Mouse (Mus musculus) intestine, postnatal 0 days (tissue): ENCODE measurements around the gene Skap1. TPM values are rescaled to one million over a fixed set of nuclear protein-coding genes. Genes with fewer than 3 reads are reported as not detected.

Source experiments
- ATAC-seq: fragments of 200-750 bp; cut with Nextera tagmentation; 2 replicates; pipeline ENCODE4 v1.8.0; 2017; ENCODE audit warnings: mild to moderate bottlenecking, moderate TSS enrichment, moderate library complexity
- H3K27ac ChIP-seq: fragments of 300-500 bp; sonication (generic); 2 replicates; pipeline ENCODE4 v1.5.1; 2014; ENCODE audit warnings: mild to moderate bottlenecking, low read depth, low read length, moderate library complexity
- H3K27me3 ChIP-seq: fragments of 300-500 bp; sonication (generic); replicated peaks from 2 replicates; pipeline ENCODE4 v1.6.1; 2014; ENCODE audit warnings: low read length, mixed read lengths; ENCODE audit not compliant: control insufficient read depth, insufficient read depth
- H3K36me3 ChIP-seq: fragments of 300-500 bp; sonication (generic); 2 replicates; pipeline ENCODE4 v1.6.1; 2014; ENCODE audit warnings: mild to moderate bottlenecking, moderate library complexity; ENCODE audit not compliant: control insufficient read depth, insufficient read depth
- H3K4me1 ChIP-seq: fragments of 300-500 bp; sonication (generic); replicated peaks from 2 replicates; pipeline ENCODE4 v1.6.1; 2014; ENCODE audit warnings: antibody characterized with exemption, low read length, mixed read lengths; ENCODE audit not compliant: control insufficient read depth, insufficient read depth
- H3K4me2 ChIP-seq: fragments of 300-500 bp; sonication (generic); replicated peaks from 2 replicates; pipeline ENCODE4 v1.6.1; 2014; ENCODE audit warnings: low read depth, mild to moderate bottlenecking, moderate library complexity
- H3K4me3 ChIP-seq: fragments of 300-500 bp; sonication (generic); 2 replicates; pipeline ENCODE4 v1.5.1; 2014; ENCODE audit warnings: low read depth, low read length
- H3K9ac ChIP-seq: fragments of 300-500 bp; sonication (generic); 2 replicates; pipeline ENCODE4 v1.6.1; 2014; ENCODE audit warnings: mild to moderate bottlenecking, low read depth, low read length
- H3K9me3 ChIP-seq: fragments of 300-500 bp; sonication (generic); 2 replicates; pipeline ENCODE4 v1.6.1; 2016; ENCODE audit warnings: mixed run types; ENCODE audit not compliant: control insufficient read depth
- CTCF ChIP-seq: sonication (generic); IDR thresholded peaks from 2 replicates; pipeline ENCODE4 v1.5.1; 2016; ENCODE audit warnings: low read depth, mild to moderate bottlenecking, control low read depth, antibody characterized with exemption, moderate library complexity
- WGBS: fragments of 180-500 bp; shearing (Covaris S2); extraction: QIAGEN DNeasy Blood & Tissue Kit; methylation state at CpG from one replicate; pipeline ENCODE4 v1.1.7; 2014; 5-methylcytosine and 5-hydroxymethylcytosine counted together
- polyA plus RNA-seq: library from polyadenylated mRNA; unstranded; fragments of >200 nt; fragmentation: Nextera tagmentation; extraction: Ambion mirVana; gene quantifications from 2 replicates; pipeline ENCODE4 v1.2.1, GENCODE M21; 2015

Skap1 gene
- polyA plus RNA-seq, 1 experiment from 2014 or later = 0.46 TPM

GRCm38 (mm10) chr11:96631521-96631920, 167.1 kb downstream of the Skap1 start:
- TF ChIP-seq CTCF = no peak
- no peaks in the 10 kb centered on the region; the same call in 1 of the 2 replicates for H3K4me1 ChIP-seq
- H3K4me2 ChIP-seq = no peak overlapping the region
- H3K36me3 ChIP-seq = no peaks in the 10 kb centered on the region
- 80% methylated on average over 3 of the region's 3 CpGs for WGBS
- H3K27me3 ChIP-seq = no peaks in the 10 kb centered on the region
- no peak overlapping the region for H3K27ac ChIP-seq
- H3K4me3 ChIP-seq = no peak overlapping the region
- no peak overlapping the region for H3K9ac ChIP-seq
- ATAC-seq = no peak
- no peaks in the 10 kb centered on the region for H3K9me3 ChIP-seq

GRCm38 (mm10) chr11:96637927-96638326, 173.5 kb downstream of the Skap1 start:
- peak; percentile 92 for ATAC-seq
- Histone ChIP-seq H3K27me3 (no peaks in the 10 kb centered on the region), H3K9me3 (no peaks in the 10 kb centered on the region), H3K4me2 (0 out of 2 replicates have a peak overlapping the region, but pooled peaks have one; percentile 1), H3K4me3 (no peak overlapping the region), H3K4me1 (peaks cover 8% of the 10 kb centered on the region; the same call in 1 of the 2 replicates), H3K27ac (peak overlapping the region; percentile 55; the same call in 1 of the 2 replicates), H3K9ac (no peak overlapping the region), H3K36me3 (no peaks in the 10 kb centered on the region)
- 16% methylated on average over 7 of the region's 7 CpGs for WGBS
- TF ChIP-seq CTCF = no peak

GRCm38 (mm10) chr11:96639805-96640204, 175.4 kb downstream of the Skap1 start:
- H3K4me2 ChIP-seq = no peak overlapping the region
- H3K4me1 ChIP-seq = peaks cover 8% of the 10 kb centered on the region
- no peak overlapping the region for H3K9ac ChIP-seq
- no peak for TF ChIP-seq CTCF
- ATAC-seq = no peak
- H3K27ac ChIP-seq = no peak overlapping the region
- 52% methylated on average over 5 of the region's 5 CpGs for WGBS
- no peaks in the 10 kb centered on the region for H3K36me3 ChIP-seq
- H3K27me3 ChIP-seq = no peaks in the 10 kb centered on the region
- no peak overlapping the region for H3K4me3 ChIP-seq
- H3K9me3 ChIP-seq = no peaks in the 10 kb centered on the region

- no peak; the same call in 1 of the 2 replicates for ATAC-seq
- Histone ChIP-seq H3K4me1 (peaks cover 8% of the 10 kb centered on the region), H3K36me3 (no peaks in the 10 kb centered on the region), H3K27ac (peak overlapping the region; percentile 16; the same call in 1 of the 2 replicates), H3K4me2 (no peak overlapping the region), H3K9me3 (no peaks in the 10 kb centered on the region), H3K27me3 (no peaks in the 10 kb centered on the region), H3K9ac (no peak overlapping the region), H3K4me3 (no peak overlapping the region)
- TF ChIP-seq CTCF = peak; percentile 23; the same call in 1 of the 2 replicates
- 62% methylated on average over 17 of the region's 17 CpGs for whole genome bisulfite sequencing
These were observed 178.1 kb downstream of the Skap1 start for GRCm38 (mm10) chr11:96642173-96643140.

GRCm38 (mm10) chr11:96644969-96645368, 180.6 kb downstream of the Skap1 start:
- Histone ChIP-seq H3K36me3 (no peaks in the 10 kb centered on the region), H3K4me1 (peaks cover 3% of the 10 kb centered on the region; the same call in 1 of the 2 replicates), H3K9me3 (no peaks in the 10 kb centered on the region), H3K27ac (no peak overlapping the region; the same call in 1 of the 2 replicates), H3K4me3 (no peak overlapping the region), H3K27me3 (no peaks in the 10 kb centered on the region), H3K4me2 (no peak overlapping the region), H3K9ac (no peak overlapping the region)
- no peak for TF ChIP-seq CTCF
- ATAC-seq = no peak
- 62% methylated on average over 7 of the region's 7 CpGs for WGBS

GRCm38 (mm10) chr11:96645538-96646037, 181.2 kb downstream of the Skap1 start:
- Histone ChIP-seq H3K27me3 (no peaks in the 10 kb centered on the region), H3K27ac (no peak overlapping the region), H3K4me3 (no peak overlapping the region), H3K36me3 (no peaks in the 10 kb centered on the region), H3K4me1 (peaks cover 3% of the 10 kb centered on the region; the same call in 1 of the 2 replicates), H3K9me3 (no peaks in the 10 kb centered on the region), H3K4me2 (no peak overlapping the region), H3K9ac (no peak overlapping the region)
- WGBS = 59% methylated on average over 10 of the region's 10 CpGs
- ATAC-seq = no peak
- TF ChIP-seq CTCF = no peak
